Mouse (Mus musculus) heart, postnatal 25 days (tissue): ENCODE measurements around the gene Psen2. TPM values are rescaled to one million over a fixed set of nuclear protein-coding genes. Genes with fewer than 3 reads are reported as not detected.
A peak's percentile ranks its signal among the peaks of the same experiment; 100 is the strongest.

Source experiments
- DNase-seq: peaks from one replicate; pipeline ENCODE4 v3.0.0; 2022; ENCODE audit warnings: low spot score
- intact Hi-C: fragments of 180-260 bp; cut with DNase I; formaldehyde crosslinking; loops from one replicate; pipeline ENCODE4 v1.15.1; 2025
- total RNA-seq, 2 experiments: library from RNA; stranded (reverse); gene quantifications; 2 replicates each; pipeline ENCODE4 v1.2.3; 2021

Gene Psen2
- total RNA-seq, 2 experiments from 2014 or later = 12.4 to 13.9 TPM

DNA sequence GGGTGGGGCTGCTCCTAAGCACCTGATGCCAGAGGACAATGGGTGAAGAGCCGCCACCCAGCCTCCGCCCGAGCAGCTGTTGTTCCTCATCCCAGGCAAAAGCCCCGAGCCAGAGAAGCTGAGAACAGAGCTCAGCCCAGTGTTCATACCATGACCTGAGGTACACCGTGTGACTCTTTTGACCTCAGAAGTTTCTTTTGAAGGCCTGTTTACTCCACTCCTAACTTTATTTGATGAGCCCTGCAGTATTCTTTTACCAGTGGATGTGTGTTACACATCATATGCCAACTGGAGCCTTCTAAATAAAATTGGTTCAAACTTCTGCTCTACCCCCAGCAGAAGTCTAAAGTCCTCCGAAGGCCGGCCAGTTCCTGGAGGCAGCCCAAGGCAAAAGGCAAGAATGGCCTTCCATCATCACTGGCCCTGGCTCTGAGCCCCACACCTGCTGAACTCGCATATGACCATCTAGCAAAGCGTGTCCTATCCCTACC is 52.4 kb downstream of the Psen2 start:
- intact Hi-C loops = no loop called here
- DNase-seq = no peak

DNA sequence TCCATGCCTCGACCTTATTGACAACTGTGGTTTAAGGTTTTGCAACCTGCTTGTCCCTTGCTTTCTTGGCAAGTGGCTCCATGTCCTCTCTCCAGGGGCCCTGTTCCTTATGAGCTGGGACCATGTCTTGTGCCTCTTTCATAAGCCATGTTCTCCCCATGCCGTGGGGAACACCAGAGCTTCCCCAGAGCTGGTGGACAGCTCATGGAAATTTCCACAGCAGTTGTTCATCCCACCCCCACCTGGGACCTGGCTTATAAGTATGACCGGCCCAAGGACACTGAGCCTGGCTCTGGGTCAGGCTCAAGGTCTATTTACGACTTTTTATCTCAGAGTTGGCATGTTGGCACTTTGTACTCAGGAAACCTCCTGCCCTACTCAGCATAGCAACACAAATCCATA is 53.2 kb downstream of the Psen2 start:
- DNase-seq = no peak

DNA sequence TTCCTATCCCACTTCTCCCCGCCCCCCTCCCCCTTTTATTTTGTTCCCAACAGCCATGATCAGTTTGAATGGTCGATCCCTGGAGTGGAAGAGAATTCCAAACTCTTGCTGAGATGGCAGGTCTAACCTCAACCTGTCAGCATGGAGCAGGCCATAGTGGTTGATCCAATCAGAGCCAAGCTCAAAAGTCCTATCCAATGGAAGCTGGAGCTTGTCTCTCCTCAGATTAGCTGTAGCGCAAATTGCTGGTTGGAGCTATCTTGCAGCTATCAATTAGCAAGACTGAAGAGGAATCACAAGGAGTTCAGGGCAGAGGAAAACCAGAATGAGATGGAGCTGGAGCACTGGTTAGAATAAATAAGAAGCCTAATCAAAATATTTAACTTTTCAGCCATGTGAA is 54.9 kb downstream of the Psen2 start:
- DNase-seq = no peak
- intact Hi-C loops = no loop called here

More for the DNA sequence above, 53.2 kb downstream of the Psen2 start:
- intact Hi-C loops = no loop called here

DNA sequence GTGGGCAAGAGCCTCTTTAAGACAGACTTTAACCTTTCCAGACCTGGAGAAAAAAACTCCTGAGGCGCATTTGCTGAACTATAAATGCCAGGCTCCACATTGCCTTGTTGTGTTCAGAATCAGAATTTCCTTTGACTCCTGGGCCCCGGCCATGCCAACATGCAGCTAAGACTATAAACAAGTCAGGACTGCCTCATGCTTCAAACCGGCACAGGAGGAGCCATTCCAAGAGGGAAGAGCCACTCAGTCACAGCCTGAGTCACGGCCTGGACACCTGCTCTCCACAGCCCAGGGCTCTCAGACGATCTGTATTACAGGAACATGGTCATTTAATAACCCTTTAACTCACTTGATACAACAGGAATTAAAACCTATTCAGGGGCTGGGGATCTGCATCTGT is 62.5 kb downstream of the Psen2 start:
- intact Hi-C loops = no loop called here

DNA sequence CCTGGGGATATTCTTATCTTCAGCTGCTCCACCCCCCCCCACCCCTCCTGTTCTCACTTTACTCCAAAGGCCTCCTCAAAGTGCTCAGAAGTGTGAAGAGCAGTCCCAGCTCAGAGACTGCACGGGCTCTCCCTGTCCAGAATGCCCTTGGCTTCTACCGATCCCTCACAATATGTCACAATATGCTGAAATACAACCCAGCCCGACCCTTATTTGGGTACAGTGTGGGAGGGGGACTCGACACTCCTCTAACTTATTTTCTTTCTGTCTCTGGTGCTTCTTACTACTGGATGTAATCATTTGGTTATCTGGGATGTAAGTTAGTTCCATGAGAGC is 63.6 kb downstream of the Psen2 start:
- no peak for DNase-seq
- intact Hi-C loops = no loop called here

More for the DNA sequence above, 62.5 kb downstream of the Psen2 start:
- DNase-seq = no peak

DNA sequence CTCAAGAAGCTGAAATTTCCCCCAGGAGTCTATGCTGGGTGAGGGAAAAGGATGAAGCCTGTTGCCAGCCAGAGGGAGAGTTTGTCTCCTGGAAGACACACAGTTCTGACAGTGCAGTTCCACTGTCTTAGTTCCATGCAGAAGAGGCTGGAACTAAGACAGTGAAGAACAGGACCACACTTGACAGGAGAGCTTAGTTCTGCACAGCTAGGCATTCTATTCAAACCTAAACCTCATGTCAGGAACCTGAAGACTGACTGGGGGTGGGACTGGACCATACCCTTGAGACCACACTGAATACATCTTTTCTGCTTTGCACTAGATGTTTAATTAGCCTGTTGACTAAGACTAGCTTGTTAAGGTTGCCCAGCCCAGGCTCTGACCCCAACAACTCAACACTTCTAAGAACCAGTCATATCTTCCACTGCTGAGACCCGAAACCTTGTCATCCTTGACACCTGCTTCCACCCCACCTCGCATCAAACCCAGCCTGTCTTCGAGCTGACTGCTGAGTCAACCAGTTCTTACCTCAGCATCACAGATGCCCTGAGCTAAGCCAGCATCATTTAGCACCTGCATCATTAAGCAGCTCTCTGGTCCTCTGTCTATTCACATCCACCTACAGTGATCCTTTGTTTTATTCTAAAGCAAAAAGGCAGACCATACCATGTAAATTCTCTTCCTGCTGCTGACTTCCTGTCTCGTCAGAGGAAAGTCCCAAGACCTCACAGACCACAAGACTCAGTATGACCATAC is 64.1 kb downstream of the Psen2 start, which contains the start of gene Coq8a:
Coq8a (minus strand) TSS at position 644 of the 756 bp plus-strand sequence.
- intact Hi-C loops = no loop called here
- no peak for DNase-seq

DNA sequence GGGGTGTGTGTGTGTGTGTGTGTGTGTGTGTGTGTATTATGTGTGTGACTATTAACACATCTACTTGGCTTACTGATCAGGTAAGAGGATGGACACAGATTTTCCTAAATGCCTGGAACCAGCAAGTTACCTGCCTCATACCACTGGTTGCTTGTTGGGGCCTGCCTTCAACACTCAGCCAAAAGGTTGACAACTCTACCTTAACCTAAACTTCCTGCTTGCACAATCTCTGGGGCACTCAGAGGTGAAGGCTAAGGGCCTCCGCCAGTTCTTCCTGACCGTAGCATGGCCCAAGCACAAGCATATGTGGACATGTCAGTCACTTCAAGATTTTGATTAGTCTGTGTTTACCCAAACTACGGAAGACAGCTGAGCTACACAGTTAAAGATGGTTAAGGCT is 65.3 kb downstream of the Psen2 start:
- DNase-seq = no peak
- intact Hi-C loops = no loop called here

DNA sequence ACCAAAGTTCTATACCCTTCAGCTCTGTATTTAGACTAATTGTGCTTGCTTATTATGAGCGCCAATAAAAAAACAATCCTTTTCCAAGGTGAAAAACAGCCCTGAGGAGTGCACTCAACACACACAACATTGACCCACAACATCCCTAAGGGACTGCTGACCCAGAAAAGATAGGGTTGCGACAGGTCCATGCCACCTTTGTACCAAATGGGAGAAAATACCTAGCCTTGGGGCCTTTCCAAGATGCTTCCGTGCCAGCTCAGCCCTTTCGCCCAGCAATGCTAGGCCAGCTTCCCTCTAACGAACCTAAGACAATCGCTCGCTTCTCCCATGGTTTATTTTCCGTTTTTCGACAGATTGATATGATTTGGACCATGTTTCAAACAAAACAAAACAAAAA is 66.7 kb downstream of the Psen2 start:
- intact Hi-C loops = no loop called here
- no peak for DNase-seq

DNA sequence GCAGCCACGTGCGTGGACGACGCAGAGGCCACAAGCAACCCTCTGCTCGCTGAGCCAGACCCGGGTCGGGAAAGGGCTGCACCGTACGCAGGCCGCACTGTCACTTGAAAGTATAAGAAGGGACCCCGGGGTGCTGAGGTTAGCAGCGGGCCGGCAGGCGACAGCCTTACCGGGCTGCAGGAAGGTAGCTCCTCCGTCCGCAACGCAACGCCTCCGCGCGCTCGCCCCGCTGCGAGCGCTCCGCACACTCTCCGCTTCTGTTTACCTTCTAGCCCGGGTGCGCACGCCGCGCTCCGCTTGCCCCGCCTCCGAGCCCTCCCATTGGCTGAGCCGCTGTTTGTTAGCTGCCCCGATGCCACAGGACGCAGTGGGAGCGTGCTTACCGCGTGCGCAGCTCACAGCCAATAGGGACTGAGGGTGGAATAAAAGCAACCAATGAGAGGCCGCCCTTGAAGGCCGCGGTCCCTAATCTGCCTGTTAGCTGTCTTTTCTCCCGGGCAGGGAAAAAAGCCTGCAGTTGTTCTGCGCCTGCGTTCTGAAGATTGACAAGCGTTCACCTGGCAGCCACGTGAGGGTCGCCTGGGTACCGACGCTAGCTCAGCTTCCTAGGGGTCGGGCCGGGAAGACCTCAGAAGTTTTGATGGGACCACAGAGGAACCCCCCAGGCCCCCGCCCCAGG is 67.4 kb downstream of the Psen2 start:
- intact Hi-C loops = no loop called here
- peak; percentile 98 for DNase-seq

DNA sequence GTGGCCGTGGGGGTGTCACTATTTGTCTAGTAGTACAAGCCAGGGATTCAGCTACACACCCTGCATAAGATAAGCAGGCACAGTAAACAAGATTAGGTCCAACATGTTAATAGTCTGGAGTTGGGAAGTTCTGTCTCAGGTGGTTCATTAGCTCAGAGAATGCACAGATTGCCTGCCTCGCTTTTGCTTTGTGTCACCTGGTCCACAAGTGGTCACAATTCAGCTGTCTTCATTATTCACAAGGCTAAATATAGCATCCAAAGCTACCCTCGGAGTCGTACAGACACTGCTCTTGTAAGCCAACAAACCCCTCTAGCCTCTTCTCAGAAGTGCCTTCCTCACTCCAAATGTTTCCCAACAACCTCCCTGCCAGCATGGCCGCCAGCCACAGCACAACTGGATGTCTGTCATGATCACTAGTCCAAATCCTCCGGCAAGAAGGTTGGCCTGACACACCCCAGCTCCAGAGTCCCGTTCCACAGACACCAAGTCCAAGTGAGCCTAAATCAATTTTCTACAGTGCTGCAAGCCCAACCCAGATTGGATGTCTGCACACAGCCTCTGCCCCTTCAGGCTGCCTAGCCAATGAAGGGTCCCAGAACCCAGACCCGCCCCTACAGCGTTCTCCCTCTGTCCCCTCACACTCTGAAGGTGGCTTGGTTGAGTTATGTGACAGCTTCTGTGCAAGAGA is 68.3 kb downstream of the Psen2 start:
- intact Hi-C loops = no loop called here

DNA sequence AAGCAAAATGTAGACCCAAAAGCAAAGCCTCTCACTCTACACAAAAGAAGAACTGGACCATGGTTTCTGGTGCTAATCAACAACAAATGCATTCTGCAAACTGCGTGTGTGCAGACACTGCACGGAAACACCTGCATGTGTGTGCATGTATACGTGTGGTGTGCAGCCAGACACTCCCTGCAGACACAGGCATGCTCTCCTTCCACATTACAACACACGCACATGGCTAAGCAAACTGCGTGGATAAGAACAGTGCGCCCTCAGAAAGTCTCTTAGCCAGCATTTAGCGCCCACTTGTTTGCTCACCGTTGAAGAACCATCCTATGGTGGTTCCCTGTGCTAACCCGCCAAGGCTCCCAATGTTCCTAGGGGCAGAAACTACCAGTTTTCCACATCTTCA is 69.2 kb downstream of the Psen2 start:
- intact Hi-C loops = no loop called here
- DNase-seq = no peak

More for the DNA sequence above, 68.3 kb downstream of the Psen2 start:
- peak; percentile 40 for DNase-seq

DNA sequence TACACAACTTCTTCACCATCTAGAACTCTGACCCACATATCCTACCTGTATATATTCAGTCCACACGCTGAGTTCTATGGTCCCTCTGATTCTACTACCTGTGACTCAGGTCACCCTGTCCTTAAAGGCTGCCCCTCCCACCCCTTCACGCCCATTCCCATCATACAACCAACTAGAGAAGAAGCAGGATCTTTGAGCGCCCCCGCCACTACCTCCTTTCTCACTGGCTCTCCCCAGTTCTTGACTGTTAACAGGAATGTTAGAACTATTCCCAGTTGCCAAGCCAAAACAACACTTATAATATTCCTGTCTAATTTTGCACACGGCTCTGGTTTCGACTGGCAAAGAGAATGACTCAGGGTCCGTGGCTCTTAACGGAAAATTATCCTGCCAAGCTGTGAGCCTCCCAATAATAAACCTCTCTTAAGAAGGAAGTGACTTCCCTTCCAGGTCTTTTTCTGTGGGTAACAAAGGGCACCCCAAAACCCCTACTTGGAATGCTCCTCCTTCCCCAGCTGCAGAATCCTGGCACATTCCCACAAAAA is 69.8 kb downstream of the Psen2 start:
- DNase-seq = no peak
- intact Hi-C loops = no loop called here

DNA sequence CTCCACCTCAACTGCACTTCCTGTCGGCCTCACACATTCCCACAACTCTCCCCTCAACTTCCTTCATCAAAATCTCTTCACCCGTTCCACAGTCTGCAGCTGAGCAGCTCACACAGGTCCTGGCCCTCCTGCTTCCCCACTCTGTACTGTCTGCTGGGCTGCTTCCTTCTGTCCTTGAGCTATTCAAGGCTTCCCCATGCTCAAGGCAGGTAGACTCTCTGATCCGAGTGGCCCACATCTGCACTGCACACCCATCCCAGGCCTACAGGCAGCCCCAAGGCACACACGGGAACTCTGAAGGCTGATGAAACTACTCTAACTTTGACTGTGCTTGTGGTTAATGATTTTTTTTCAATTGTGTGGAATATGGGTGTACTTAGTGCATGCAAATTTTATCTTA is 70.4 kb downstream of the Psen2 start:
- no peak for DNase-seq
- intact Hi-C loops = no loop called here

DNA sequence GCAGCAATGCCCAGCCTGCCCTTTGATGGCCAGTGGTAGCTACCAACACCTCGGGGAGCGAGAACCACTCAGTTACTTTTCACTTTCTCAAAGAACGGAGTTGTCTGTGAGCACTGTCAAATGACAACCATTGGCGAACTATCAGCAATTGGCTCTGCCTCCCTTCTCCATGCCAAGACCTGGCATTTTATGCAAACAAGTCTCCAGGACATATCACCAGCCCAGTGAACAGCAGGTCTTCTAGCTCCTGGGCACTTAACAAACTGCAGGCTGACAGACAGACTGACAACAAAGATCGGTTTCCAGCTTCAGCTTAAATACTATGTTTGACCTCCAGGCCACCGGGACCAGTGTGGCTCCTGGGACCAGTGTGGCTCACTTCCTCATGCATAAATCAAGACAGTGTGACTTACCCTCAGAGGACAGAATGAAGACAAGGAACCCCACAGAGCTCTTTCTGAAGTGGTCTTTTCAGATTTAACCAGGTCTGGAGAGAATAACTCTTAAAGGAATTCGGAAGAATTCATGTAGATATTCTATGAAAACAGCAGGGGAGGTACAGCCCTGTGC is 71.5 kb downstream of the Psen2 start:
- intact Hi-C loops = no loop called here

DNA sequence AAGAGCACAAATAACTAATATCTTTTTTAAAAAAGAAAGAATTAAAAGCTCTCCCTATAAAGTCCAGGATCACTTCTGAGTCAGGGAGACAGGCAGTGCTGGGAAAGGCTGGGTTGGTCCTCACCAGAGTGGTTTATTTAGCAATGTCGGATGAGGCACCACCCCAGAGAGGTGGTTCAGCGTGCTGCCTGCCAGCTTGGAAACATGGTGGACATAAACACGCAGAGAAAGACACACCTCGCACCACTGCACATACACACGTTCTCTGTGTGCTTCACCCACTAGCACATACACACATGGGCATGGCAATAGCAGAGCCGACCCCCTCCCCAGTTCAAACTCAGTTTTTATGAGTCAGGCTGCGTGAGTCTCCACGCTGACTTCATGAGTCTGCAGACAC is 72.1 kb downstream of the Psen2 start:
- intact Hi-C loops = no loop called here
- no peak for DNase-seq

More for the DNA sequence above, 71.5 kb downstream of the Psen2 start:
- DNase-seq = no peak

DNA sequence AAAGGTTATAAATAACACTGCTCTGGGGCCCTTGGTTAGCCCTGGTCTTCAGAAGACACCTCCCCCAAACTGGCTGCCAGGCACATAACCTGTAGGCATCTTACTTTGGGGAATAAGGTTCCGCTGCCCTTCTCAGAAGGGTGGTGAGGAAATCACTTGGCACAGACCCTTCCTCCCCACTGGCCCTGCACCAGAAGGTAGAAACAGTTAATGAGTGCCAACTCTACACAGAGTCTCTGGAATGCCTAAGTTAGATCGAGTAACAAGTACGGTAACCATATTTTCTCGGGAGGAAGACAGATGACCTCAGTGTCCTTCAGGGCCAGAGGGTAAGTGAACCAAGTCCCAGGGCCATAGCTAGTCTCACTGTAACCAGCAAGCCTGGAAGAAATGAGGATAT is 74.3 kb downstream of the Psen2 start:
- DNase-seq = no peak
- intact Hi-C loops = no loop called here

DNA sequence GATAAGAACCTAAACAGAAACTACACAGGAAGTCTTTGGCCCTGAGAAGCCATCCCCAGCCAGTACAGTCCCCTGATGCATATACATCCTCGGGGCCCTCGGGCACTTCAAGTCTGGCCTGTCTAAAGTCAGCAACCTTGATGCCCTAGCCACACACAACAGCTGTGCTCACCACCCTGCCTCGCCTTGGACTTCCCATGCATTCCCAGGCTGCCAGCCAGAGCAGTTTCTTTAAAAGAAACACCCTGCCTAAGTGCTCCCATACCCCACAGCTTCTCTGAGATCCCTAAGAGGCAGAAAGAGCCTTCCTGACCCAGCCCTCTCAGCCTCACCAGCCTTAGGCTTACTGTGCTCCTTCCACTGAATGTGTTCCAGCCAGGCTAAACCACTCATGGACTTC is 76.9 kb downstream of the Psen2 start:
- intact Hi-C loops = no loop called here
- DNase-seq = no peak

DNA sequence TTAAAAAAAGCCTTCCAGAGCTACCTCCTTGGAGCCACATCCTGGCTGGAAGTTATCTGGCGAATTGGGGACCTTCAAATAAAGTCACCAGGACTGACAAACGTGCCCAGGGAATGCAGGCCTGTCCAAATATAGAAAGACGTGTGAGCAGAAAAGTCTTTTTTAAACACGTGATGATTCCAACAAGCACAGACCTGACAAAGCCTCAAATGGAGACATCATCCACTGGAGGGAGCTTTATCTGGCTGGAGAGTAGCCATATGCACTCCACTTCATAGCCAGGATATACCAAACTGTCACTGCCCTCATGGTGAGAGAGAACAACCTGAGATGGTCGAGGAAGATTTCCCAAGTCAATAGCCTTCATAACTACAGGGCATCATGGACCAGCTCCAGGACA is 77.4 kb downstream of the Psen2 start:
- intact Hi-C loops = no loop called here
- no peak for DNase-seq

DNA sequence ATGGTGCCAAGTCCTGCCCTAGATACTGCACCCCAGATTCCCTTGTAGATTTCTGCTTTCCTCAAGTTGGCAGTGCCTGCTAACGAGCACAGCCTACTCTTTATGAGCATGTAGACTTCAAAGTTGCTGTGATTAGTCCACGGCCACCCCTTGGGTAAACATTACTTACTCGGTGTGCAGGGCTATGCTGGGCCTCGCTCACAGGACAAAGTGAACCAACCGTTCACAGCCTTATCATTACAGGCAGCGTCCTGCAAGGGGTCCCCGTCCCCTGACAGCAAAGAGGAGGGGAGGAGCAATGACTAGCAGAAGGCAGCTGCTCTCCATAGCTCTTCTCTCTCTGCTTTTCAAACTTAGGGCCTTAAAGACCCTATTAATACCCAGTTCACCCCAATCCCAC is 78.5 kb downstream of the Psen2 start:
- intact Hi-C loops = no loop called here
- DNase-seq = no peak

DNA sequence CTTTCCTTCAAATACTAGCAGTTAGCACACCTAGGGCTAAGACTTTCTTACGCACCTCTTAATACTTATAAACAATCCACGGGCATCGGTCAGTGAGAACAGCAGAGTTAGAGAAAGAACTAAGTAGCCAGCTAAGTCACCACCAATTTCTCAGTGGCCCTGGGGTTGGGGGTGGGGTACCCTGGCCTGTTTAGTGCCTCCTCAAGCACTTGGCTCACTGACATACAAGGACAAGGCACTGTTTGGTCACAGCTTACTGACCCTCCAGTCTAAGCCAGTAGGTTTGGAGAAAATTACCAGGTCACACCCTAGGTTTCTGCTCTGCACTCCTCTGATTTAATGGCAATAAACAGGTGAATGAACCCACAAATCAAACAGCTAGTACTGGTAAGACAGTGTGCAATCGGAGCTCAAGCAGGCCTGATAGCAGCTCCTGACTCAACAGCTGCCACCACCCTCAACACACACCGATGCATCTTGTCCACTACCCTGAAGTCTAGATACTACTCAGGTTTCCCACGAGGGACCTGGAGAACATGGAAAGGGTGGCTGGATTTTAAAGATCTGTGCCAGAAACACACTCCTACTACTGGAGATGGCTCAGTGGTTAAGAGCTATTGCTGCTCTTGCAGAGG is 79.6 kb downstream of the Psen2 start:
- no peak for DNase-seq
- intact Hi-C loops = no loop called here
